Mouse (Mus musculus) testis, adult 2 months (tissue): Measurements from ENCODE around the gene Fads1. TPM values are rescaled to one million over a fixed set of nuclear protein-coding genes. Genes with fewer than 3 reads are reported as not detected.
A peak's percentile ranks its signal among the peaks of the same experiment; 100 is the strongest.

Source experiments
- H3K27ac ChIP-seq: fragments of 200-500 bp; 2 replicates; pipeline ENCODE4 v1.5.1; 2012; ENCODE audit warnings: low read depth, low read length; ENCODE audit not compliant: control insufficient read depth, insufficient read depth
- H3K27me3 ChIP-seq: fragments of 200-500 bp; 2 replicates; pipeline ENCODE4 v1.6.1; 2012; ENCODE audit warnings: mild to moderate bottlenecking, low read length, moderate library complexity; ENCODE audit not compliant: control insufficient read depth, insufficient read depth
- H3K36me3 ChIP-seq: fragments of 200-500 bp; 2 replicates; pipeline ENCODE4 v1.6.1; 2012; ENCODE audit warnings: mild to moderate bottlenecking, low read length; ENCODE audit not compliant: control insufficient read depth, insufficient read depth
- H3K4me1 ChIP-seq: fragments of 200-500 bp; 2 replicates; pipeline ENCODE4 v1.6.1; 2012; ENCODE audit warnings: low read length; ENCODE audit not compliant: control insufficient read depth, insufficient read depth
- H3K4me3 ChIP-seq: fragments of 200-500 bp; 2 replicates; pipeline ENCODE4 v1.5.1; 2012; ENCODE audit warnings: low read depth, mild to moderate bottlenecking, low read length, moderate library complexity, mixed read lengths; ENCODE audit not compliant: control insufficient read depth
- CTCF ChIP-seq: fragments of 200-500 bp; IDR thresholded peaks from 2 replicates; pipeline ENCODE4 v1.5.1; 2012; ENCODE audit warnings: low read depth, mild to moderate bottlenecking, inconsistent platforms, low read length, moderate library complexity; ENCODE audit not compliant: control insufficient read depth, insufficient read depth, insufficient replicate concordance
- POLR2A ChIP-seq: fragments of 200-500 bp; IDR thresholded peaks from 2 replicates; pipeline ENCODE4 v1.6.1; 2012; ENCODE audit warnings: low read depth, mild to moderate bottlenecking, inconsistent platforms, low read length, moderate library complexity; ENCODE audit not compliant: control insufficient read depth
- polyA plus RNA-seq: library from polyadenylated mRNA; depleted of rRNA; stranded (reverse); fragments of >200 nt; gene quantifications from 2 replicates; pipeline ENCODE4 v1.2.3, GENCODE M21; 2012

Fads1 gene
- polyA plus RNA-seq, 1 experiment, result 32.6 TPM

DNA sequence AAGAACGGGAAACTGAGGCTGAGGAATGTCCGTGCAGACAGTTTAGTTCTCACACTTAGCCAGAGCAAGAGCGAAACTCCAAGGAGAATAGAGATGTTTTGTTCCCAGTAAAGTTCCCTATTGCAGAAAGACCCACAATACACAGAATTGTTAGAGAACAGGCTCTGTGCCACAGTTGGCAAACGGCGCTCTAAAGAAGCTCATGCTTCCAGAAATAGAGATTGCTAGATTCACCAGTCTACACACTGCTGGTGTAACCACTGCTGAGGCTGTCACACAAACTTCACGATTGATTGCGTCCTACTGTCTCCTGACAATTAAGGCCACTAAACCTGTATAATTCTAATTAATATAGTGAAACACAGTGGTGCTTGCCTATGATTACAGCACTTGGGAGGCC is 1.5 kb upstream of the Fads1 start:
- Histone ChIP-seq H3K4me1 (peaks cover 13% of the 10 kb centered on the region), H3K4me3 (no peak overlapping the region), H3K27me3 (no peaks in the 10 kb centered on the region), H3K36me3 (no peaks in the 10 kb centered on the region), H3K27ac (no peak overlapping the region)
- TF ChIP-seq POLR2A (no peak), CTCF (no peak)

DNA sequence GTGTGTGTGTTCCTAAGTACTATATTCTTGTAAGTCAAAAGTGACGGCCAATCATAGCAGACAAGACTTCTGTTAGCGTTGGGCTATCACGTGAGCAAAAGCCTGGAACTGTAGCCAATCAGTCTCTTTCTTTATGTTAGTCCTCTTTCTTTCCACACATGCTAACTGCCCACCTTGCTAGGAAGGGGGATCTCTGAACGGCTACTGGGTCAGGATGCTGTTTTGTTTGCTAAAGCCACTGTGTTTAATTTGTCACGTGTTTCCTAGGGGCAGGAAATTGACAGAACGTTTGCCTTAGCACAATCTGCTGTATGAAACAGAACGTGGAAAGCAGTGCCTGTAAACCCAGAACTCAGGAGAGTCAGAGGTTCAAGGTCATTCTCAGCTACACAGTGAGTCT is 546 bp upstream of the Fads1 start:
- Histone ChIP-seq H3K36me3 (no peaks in the 10 kb centered on the region), H3K27ac (peak overlapping the region; percentile 9)

DNA sequence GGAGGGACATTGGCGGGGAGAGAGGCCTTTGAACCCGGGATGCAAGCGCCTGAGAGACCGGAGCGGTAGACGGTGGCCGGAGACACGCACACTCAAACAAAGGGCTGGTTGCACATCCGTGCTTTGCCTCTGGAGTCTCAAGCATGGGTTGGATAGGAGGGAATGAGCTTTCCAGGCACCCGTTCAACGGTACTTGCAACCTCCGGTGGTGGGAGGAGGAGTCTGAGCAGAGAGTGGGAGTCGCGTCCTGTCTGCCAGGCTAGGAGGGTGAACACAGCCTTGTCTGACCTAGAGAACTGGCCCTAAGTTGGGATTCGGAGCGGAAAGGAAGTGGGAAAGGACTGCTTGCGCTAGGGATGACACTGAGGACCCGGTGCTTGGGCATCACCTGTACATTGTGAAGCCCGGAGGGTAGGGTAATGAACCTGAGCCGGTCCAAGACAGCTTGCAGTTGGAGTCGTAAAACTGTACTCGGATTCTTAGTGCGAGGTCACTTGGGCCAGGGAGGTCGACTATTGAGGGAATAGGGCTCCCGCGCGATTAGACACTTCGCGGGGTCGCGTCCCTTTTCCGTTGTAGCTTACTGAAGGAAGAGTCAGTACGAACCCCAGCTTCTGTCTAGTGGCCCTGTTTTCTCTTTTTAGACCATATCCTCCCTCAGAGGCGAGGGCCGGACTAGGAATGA is 753 bp downstream of the Fads1 start:
- peak overlapping the region; percentile 83 for H3K4me3 ChIP-seq
- no peaks in the 10 kb centered on the region for H3K27me3 ChIP-seq
- TF ChIP-seq POLR2A (peak; percentile 62; the same call in 1 of the 2 replicates), CTCF (no peak)
- H3K36me3 ChIP-seq, result no peaks in the 10 kb centered on the region
- peaks cover 13% of the 10 kb centered on the region for H3K4me1 ChIP-seq
- H3K27ac ChIP-seq, result peak overlapping the region; percentile 76

More for the DNA sequence above, 546 bp upstream of the Fads1 start:
- Histone ChIP-seq H3K4me3 (peak overlapping the region; percentile 83), H3K4me1 (peaks cover 13% of the 10 kb centered on the region), H3K27me3 (no peaks in the 10 kb centered on the region)
- TF ChIP-seq CTCF, result no peak
- no peak for TF ChIP-seq POLR2A

DNA sequence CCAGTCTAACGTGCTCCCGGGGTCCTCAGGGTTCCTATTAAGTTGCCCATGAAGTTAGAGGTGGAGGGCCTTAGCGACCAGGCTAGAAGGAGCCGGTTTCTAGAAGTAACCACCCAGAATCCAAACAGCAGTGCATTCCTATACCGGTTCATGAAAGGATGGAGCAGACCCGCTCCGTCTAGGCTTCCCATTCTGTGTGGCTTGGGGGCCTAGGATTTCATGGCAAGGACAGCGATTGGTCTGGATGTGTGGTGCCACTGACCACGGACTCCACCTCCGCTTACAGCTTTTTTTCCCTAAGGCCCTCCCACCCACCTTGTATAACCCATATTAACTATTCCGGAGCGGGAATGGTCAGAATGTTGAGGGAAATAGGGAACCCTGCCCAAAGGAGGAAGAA is 1.4 kb downstream of the Fads1 start:
- TF ChIP-seq POLR2A, result peak; percentile 41; the same call in 1 of the 2 replicates
- TF ChIP-seq CTCF, result no peak
- Histone ChIP-seq H3K4me3 (peak overlapping the region; percentile 83), H3K27ac (peak overlapping the region; percentile 76), H3K4me1 (peaks cover 13% of the 10 kb centered on the region), H3K27me3 (no peaks in the 10 kb centered on the region), H3K36me3 (no peaks in the 10 kb centered on the region)

DNA sequence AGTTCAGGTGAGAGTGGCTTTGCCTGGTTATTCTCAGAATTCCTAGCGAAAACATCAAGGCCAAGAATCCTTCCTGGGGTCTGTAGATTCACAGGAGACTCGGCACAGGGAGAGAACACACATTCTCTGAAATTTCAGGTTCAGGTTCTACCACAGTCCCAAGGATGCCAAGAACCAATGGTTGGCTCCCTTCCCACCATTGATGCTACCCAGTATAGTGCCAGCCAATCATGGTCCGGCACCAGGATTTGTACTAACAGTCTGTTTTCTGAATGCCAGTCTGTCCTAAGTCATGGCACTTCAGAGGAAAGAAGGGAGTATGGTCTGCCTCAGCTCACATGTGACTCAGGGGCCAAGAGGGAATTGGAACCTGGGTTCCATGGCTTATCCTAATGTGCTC is 3.2 kb downstream of the Fads1 start:
- H3K4me3 ChIP-seq, result no peak overlapping the region
- TF ChIP-seq POLR2A (no peak), CTCF (no peak)
- H3K4me1 ChIP-seq, result peaks cover 13% of the 10 kb centered on the region
- H3K36me3 ChIP-seq, result no peaks in the 10 kb centered on the region
- no peaks in the 10 kb centered on the region for H3K27me3 ChIP-seq
- no peak overlapping the region for H3K27ac ChIP-seq

DNA sequence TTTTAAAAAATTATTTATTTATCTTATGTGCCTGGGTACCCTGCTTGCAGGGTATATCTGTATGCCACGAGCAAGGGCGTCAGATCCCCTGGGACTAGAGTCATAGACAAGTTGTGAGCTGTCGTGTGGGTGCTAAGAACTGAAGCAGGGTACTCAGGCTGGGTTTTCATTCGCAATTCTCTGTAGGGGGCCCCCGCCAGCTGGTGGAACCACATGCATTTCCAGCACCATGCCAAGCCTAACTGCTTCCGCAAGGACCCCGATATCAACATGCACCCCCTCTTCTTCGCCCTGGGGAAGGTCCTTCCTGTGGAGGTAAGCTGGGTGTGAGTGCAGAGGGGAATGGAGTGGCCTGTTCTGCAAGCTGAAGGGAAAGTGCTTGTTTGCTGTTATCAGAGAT is 3.9 kb downstream of the Fads1 start:
- H3K27ac ChIP-seq, result no peak overlapping the region
- no peaks in the 10 kb centered on the region for H3K36me3 ChIP-seq
- H3K4me1 ChIP-seq, result peaks cover 16% of the 10 kb centered on the region
- H3K27me3 ChIP-seq, result no peaks in the 10 kb centered on the region
- no peak overlapping the region for H3K4me3 ChIP-seq
- TF ChIP-seq CTCF (no peak), POLR2A (no peak)

DNA sequence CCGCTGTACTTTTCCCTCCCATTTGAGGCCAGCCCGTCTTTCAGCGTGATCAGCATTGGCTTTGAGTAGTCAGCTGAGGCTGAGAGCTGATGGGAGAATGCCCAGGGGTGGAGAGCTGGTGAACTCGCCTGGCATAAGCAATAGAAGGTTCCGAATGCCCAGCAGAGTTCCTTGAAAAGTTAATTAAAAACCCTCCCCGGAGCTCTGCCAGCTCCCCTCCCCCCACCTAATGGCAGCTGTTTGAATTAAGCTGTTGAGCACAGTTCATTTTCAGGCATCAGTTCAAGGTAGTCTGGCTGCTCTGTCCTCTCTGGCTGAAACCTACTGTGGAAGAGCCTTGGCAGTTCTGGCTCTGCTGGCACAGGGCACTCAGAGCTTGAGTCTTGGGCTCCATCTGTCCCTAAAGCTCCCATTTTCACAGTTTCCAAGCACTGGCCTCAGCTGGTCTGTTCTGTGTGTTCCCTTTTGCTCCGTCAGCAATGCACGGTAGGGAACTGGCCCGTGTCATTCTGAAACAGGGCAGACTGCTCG is 5.7 kb downstream of the Fads1 start:
- no peaks in the 10 kb centered on the region for H3K36me3 ChIP-seq
- TF ChIP-seq CTCF (no peak), POLR2A (no peak)
- no peak overlapping the region for H3K4me3 ChIP-seq
- no peaks in the 10 kb centered on the region for H3K27me3 ChIP-seq
- H3K4me1 ChIP-seq, result peaks cover 12% of the 10 kb centered on the region
- no peak overlapping the region for H3K27ac ChIP-seq
